Mouse (Mus musculus): ENCODE measurements at regions not wholly inside any gene's neighbourhood (a gene's known extent, or its start where the extent isn't known, plus 50 kb on each side); places are given as distances from the start of the nearest gene placed in this dataset.

DNA sequence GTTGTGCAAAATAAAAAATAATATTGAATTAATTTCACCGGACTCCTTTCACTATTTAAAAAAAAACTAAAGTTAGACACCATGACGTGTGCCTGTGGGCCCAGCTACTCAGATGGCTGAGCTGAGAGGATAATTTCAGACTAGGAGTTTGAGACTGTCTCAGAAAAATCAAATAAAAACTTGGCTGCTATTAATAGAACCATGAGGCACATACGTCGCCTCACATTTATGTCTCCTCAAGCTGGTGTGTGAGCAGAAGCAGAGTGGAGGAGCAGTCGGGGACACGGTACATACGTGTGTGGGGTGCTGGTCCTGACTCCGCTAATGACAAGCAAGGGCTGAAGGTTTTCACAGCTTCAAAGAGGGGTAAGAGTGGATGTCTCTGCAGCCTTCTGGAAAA, 52.8 kb upstream of the Dmrtb1 start:
- no peak for DNase-seq (ENCODE audit: low read depth)

DNA sequence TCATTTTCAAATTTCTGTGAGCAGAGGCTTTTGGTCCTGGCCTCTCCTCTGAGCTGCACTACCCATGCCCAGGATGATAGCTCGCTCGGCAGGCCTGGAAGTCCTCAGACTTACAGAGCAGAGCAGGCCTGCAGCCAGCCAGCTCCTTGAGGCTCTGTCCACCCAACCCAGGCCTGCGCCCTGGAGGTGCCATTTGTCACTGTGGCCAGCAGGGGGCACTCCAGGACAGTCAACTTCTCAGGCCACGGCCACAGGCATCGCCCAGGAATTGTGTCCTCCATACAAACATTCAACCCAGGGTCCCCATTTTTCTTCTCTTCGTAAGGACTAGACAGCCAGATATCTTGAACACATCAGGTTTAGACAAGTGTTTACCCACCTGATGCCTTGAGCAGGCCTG, 53.9 kb upstream of the Dmrtb1 start:
- peak; percentile 79 for DNase-seq (ENCODE audit: low read depth)

DNA sequence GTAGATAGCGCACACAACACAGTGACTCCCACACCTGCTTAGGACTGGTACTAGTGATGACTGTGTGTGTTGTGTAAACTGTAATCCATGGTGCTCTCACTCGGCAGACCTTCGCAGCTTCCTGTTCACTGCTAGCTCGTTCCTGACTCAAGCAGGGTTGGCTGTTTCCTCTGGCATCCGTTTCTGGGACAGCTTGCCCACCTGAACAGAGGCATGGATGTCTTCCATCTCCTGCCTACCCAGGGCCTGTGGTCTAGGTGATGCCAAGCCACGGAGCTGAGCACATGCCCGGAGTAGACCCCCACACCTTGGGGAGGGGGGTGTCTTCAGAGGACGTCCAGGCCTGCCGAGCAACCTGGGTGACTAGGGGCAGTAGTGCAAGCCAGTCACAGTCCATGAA, 54.7 kb upstream of the Dmrtb1 start:
- DNase-seq (ENCODE audit: low read depth): no peak

GRCm38 (mm10) chr4:107739789-107740405, 55.9 kb upstream of the Dmrtb1 start:
- DNase-seq (ENCODE audit: low read depth): no peak

DNA sequence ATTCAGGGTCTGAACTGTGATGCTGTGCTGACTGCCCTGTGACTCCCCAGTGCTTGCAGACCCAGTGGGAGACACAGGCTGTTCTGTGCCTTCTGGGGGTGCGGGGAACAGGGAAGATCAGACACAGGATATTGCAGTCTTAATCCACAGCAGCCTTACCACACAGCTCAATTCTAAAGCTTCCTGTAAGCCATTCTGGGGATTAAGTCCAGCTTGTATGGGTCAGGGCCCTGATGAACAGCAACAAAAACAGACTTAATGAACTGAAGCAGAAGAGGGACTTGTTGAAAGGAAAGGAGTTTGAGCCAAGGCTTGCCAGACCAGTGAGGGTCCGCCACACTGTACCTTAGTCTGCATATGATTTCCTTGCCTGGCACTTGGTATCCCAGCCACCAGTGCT, 58.4 kb upstream of the Lrp8 start:
- no peak for DNase-seq (ENCODE audit: low read depth)

DNA sequence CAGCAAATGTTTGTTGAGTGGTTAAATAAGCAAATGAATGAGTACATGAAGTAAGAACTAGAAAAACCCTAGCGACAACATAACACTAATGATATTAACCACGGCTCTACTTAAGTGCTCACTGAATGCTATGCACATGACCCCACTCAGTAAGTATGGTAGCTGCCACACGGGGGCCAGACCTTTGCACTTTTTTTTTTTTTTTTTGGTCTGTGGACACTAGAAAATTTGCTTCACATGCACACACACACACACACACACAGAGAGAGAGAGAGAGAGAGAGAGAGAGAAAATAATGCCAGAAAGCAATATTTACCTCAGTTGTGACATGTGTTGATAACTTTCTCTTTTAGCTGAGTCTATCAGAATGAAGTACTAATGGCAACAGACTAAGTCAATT, 55.7 kb upstream of the Lrp8 start:
- DNase-seq (ENCODE audit: low read depth): no peak

- no peak for DNase-seq (ENCODE audit: low read depth)
Observed at GRCm38 (mm10) chr4:107746923-107747431, 55.1 kb upstream of the Lrp8 start.

DNA sequence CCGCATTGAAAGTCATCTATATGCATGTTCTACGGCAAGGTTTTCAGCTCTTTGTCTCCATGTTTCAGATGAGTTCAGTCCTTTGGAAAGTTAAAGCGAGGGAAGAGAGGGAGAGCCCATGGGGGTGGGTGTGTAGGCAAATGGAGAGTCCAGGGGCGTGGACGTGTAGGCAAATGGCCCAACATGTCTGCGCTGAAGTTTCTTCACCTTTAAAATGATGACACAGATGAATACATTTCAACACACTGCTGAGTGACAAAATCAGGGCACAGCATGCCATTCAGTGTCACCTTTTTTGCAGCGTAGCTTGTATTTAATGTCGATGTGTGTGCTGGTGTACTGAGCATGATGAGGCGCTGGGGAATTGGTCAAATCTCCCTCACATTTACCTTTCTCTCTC, 54.6 kb upstream of the Lrp8 start:
- no peak for DNase-seq (ENCODE audit: low read depth)

- no peak for DNase-seq (ENCODE audit: low read depth)
Observed at GRCm38 (mm10) chr4:107747907-107748628, 54.0 kb upstream of the Lrp8 start.

DNA sequence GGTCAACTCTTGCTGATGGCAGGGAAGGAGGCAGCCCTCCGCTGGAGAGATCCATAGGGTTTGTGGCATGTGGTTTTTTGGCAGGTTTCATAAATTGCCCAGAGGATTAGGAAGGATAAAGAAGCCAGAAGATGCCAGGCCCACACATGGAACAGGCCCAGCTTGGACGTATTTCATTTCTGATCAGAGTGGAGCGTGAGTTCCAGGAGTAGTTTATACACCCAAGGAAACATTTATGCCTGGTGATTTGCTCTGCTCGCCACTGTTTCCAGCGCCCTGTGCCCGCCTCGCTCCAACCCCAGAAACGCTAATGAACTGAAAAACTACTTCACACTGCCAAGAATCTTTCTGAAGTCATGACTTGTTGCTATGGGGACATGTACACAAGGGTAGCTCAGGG, 53.0 kb upstream of the Lrp8 start:
- DNase-seq (ENCODE audit: low read depth): no peak

- no peak for DNase-seq (ENCODE audit: low read depth)
Observed at GRCm38 (mm10) chr4:107750017-107750416, 52.0 kb upstream of the Lrp8 start.
